Mouse (Mus musculus): Measurements from ENCODE around the gene Ubap2l.

Gene Ubap2l

GRCm38 (mm10) chr3:90052351-90053241, at the start of gene Ubap2l:
TSS of gene Ubap2l (minus strand) at chr3:90052628.
- in situ Hi-C loops (cut with MboI, MseI): no loop called here

DNA sequence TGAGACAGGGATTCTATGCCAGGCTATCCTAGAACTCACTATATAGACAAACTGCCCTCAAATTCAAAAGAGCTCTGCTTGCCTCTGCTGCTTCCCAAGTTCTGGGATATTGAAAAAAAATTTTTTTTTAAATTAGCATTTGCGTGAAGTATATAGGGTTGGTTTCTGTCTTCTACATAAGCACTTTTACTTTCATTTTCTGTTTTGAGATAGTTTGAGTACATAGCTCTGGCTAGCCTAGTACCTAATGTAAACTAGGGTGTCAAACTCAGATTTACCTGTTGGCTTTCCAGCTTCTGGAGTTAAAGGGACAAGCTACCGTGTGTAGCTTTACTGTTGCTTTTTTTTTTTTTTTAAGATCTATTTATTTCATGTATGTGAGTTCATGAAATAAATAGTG, 49.2 kb upstream of the Ubap2l start:
- in situ Hi-C loops (cut with MboI, MseI): no loop called here

DNA sequence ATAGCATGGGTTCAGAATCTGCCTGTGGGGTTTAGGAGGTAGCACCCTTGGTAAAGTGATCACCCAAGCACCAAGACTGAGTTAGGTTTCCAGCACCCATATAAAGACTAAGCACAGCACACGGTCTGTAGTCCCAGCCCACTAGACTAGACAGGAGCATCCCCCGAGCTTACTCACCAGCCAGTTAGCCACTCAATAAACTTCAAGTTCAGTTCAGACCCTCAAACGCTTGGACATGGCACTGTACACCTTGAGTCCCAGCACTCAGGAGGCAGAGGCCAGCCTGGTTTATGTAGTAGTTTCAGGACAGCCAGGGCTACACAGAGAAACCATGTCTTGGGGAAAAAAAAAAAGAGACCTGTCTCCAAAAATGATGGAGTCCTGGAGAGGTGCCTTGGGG, 48.6 kb upstream of the Ubap2l start:
- in situ Hi-C loops (cut with MboI, MseI): no loop called here

- in situ Hi-C loops (cut with MboI, MseI): no loop called here
Observed at GRCm38 (mm10) chr3:90097928-90098327, 45.5 kb upstream of the Ubap2l start.

DNA sequence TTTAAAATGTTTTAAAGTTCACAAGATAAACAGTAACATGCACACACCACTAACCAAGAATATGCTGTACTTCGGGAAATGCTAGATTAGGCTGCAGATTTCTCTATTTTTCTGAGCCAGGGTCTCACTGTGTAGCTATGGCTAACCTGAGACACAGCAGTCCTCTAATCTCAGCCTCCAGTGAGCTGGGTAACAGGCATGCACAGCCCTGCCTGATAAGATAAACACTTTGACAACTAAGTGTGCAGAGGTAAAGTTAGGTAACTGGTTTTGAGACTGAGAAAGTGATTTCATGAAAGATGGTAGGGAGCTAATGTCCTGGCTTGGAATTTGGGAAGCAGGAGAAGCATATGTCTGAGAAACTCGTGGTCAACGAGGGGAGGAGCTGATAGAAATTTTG, 42.0 kb upstream of the Ubap2l start:
- in situ Hi-C loops (cut with MboI, MseI): no loop called here

DNA sequence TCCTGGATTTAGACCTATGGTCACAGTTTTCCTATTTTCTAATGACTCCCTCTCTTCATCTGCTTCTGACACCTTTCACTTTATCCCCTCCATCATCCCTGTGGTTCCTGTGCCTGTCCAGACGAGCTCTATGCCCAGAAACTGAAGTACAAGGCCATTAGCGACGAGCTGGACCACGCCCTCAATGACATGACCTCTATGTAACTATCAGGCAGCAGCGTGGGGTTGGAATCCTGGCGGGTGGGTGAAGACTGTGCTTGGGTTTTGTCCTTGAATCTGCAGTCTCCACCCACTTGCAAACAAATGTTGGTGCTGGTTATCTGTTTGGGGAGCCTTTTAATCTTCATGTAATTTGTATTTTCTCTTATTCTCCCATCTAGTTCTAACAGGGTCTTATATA, 38.5 kb upstream of the Ubap2l start:
- in situ Hi-C loops (cut with MboI, MseI): no loop called here

- in situ Hi-C loops (cut with MboI, MseI): no loop called here
Observed at GRCm38 (mm10) chr3:90088617-90089016, 36.2 kb upstream of the Ubap2l start.

DNA sequence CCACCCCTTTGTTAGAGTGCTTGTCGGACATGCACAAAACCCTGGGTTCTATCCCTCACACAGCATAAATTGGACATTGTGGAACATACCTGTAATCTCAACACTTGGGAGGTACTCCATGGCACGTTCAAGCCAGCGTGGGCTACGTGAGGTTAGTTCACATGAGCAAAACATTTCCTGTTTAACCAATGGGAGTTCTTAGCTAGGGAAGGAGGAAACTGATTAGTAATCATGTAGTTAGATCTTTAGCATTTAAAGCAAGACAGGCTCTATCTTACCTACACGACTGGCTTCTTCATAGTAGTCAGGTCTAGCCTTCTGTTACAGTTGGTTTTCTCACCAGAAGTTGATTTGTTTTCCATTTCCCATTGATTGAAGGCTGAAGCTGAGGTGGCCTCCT, 33.6 kb upstream of the Ubap2l start:
- in situ Hi-C loops (cut with MboI, MseI): no loop called here

- in situ Hi-C loops (cut with MboI, MseI): no loop called here
Observed at GRCm38 (mm10) chr3:90085281-90085680, 32.9 kb upstream of the Ubap2l start.

- in situ Hi-C loops (cut with MboI, MseI): no loop called here
Observed at GRCm38 (mm10) chr3:90084790-90085189, 32.4 kb upstream of the Ubap2l start.

DNA sequence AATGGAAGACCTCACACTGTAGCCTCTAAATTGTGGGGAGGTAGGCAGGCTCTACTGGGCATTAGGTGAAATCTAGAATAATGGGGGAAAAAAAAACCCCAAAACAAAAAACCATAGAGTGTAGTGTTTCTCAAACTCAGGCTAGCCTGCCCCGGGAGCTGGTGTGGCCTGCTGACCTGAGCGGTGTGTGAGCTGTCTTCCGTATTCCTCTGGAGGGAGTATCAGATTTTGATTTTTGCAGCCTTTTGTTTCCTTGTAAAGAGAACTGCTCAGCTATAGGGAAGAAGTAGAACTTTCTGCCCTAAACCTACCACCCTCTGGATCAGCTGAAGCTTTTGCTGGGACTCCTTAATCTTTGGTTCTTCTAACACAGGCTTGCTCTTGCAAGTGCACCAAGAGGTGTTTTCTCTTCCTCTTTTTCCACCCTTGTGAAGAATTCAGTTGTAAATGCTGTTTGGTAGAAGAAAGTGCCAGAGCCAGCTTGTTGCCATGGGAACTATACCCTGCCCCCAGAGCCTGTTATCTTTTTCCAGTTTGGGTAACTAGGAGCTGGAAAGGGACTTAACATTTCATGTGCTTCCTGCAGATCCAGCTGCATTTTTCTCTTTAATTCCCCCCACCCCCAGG, 31.4 kb upstream of the Ubap2l start:
- in situ Hi-C loops (cut with MboI, MseI): no loop called here

DNA sequence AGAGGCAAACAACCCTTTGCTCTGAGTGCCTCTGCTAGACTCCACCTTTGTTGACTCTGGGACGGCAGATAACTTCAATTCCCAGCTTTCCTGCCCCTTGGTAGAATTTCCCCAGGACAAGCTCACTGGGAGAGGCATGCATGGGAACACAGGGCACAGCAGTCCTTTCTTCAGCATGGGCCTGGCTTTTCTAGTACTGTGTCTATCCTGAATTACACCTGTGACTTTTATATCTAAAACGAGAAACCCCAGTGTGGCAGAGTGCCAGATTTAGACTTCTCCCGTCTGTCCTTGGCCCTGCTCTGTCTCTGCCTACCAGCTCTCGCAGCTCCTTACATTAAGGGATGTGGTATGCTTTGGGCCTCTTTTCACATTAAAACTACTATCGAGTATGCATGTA, 30.6 kb upstream of the Ubap2l start:
- in situ Hi-C loops (cut with MboI, MseI): no loop called here

GRCm38 (mm10) chr3:90081365-90082240, 29.2 kb upstream of the Ubap2l start:
- in situ Hi-C loops (cut with MboI, MseI): no loop called here

GRCm38 (mm10) chr3:90080498-90080863, 28.1 kb upstream of the Ubap2l start:
- in situ Hi-C loops (cut with MboI, MseI): no loop called here

DNA sequence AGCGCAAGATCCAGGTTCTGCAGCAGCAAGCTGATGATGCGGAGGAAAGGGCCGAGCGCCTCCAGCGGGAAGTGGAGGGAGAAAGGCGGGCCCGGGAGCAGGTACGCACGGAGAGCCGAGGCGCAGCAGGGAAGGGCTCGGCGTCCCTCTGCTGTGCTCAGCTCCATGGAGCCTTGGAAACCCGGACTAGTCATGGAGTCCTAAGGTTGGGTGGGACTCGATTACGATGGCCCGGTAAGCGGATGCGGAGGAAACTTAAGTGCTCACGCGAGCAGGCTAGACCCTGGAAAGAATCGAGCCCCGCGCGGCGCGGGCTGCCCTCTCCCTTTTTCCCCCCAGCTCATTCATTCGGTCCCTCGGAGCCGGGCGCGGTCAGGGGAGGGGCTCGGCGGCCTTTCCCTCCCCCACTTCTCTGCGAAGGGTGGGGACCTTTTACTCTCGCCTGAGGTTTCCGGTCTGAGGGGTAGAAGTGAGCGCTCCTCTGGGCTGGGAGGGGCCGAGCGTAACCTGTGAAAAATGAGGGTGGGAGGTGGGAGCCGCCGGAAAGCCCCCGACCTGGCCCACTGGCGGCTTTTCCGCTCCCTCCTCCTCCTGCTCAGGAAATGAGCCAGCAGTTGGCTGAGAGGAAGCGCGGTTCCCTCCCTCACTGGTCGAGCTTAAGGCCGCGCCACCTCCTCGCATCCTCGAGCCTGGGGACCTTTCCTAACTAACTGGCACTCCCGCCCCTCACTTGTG, 27.5 kb upstream of the Ubap2l start:
- in situ Hi-C loops (cut with MboI, MseI): loop anchor here in 1 of 2 experiments (5.0 kb wide), 1 partner anchor 83 kb away; the partner anchor contains the start of gene Hax1

GRCm38 (mm10) chr3:90079133-90079762, 26.8 kb upstream of the Ubap2l start:
- in situ Hi-C loops (cut with MboI, MseI): loop anchor here in 1 of 2 experiments (5.0 kb wide), 1 partner anchor 82 kb away; the partner anchor contains the start of gene Hax1

DNA sequence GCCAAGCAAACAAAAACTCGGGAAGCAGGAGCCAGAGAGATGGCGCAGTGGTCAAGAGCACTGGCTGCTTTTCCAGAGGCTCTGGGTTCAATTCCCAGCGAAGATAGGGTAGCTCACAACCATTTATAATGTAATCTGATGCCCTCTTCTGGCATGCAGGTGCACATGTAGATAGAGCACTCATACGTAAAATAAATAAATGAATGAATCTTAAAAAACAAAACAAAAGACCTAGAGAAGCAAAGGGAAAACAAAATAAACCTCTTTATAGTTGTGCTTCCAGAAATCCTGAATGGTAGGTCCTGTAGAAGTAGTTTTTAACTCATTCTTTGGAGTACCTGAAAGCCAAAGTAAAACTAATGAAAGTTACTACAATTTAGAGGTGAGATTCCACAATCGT, 25.8 kb upstream of the Ubap2l start:
- in situ Hi-C loops (cut with MboI, MseI): loop anchor here in 1 of 2 experiments (5.0 kb wide), 1 partner anchor 81 kb away; the partner anchor contains the start of gene Hax1

DNA sequence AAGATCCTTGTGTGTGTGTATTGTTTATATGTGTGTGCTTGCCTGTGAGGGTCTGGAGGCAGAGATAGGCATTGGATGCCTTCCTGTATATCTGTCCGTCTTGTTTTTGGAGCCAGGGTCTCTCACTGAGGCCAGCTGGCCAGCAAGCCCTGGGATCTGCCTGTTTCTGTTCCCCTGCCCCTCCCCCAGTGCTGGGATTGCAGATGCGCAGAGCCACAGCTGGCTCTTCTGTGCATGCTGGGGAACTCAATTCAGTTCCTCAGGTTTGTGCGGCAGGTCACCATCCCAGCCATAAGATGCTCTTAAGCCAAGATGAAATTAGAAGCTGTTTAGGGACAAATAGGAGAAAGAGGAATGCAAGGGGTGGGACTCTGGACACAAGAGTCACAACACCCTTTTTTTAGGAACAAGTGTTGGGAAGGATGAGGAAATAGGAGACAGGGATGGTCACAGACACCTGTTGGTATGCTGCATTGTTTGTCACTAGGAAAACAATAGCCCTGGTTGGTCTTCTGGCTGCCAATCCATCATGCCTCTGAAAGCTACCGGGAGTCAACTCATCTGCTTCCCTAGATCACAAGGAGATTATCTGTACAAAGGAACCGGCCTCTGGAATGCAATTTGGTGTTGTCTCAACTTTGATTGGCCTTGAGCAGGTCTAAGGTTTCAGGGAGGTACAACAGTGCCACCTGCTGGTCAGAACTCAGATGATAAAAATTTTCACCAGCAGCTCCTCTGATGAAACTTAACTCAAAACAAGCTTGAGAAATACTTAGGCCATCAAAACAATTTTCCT, 24.7 kb upstream of the Ubap2l start:
- in situ Hi-C loops (cut with MboI, MseI): loop anchor here in 1 of 2 experiments (5.0 kb wide), 1 partner anchor 80 kb away; the partner anchor contains the start of gene Hax1

GRCm38 (mm10) chr3:90072294-90072693, 19.9 kb upstream of the Ubap2l start, which contains the start of gene Tpm3:
TSS of gene Tpm3 (plus strand) at chr3:90072649.
- in situ Hi-C loops (cut with MboI, MseI): loop anchor here in 1 of 2 experiments (5.0 kb wide), 1 partner anchor 115 kb away; no protein-coding TSS in a partner anchor

All from T-helper 17 cell (primary cell).